Mouse (Mus musculus) heart, embryonic 15.5 days (tissue): ENCODE measurements around the gene Slc4a2. TPM values are rescaled to one million over a fixed set of nuclear protein-coding genes. Genes with fewer than 3 reads are reported as not detected.

Experiments used
- ATAC-seq: fragments of 200-750 bp; cut with Nextera tagmentation; replicated peaks from 2 replicates; pipeline ENCODE4 v1.8.0; 2017; ENCODE audit warnings: low read depth, moderate TSS enrichment; ENCODE audit not compliant: insufficient number of reproducible peaks, insufficient read depth, low FRiP score
- H3K27ac ChIP-seq: fragments of 300-500 bp; sonication (generic); 2 replicates; pipeline ENCODE4 v1.5.1; 2015; ENCODE audit warnings: mild to moderate bottlenecking, inconsistent platforms
- H3K27me3 ChIP-seq: fragments of 300-500 bp; sonication (generic); 2 replicates; pipeline ENCODE4 v1.6.1; 2015; ENCODE audit warnings: inconsistent platforms
- H3K36me3 ChIP-seq: fragments of 300-500 bp; sonication (generic); 2 replicates; pipeline ENCODE4 v1.6.1; 2015; ENCODE audit warnings: mild to moderate bottlenecking, inconsistent platforms
- H3K4me1 ChIP-seq: fragments of 300-500 bp; sonication (generic); replicated peaks from 2 replicates; pipeline ENCODE4 v1.6.1; 2015; ENCODE audit warnings: inconsistent platforms
- H3K4me2 ChIP-seq: fragments of 300-500 bp; sonication (generic); 2 replicates; pipeline ENCODE4 v1.6.1; 2015; ENCODE audit warnings: inconsistent platforms, mild to moderate bottlenecking, moderate library complexity
- H3K4me3 ChIP-seq: fragments of 300-500 bp; sonication (generic); 2 replicates; pipeline ENCODE4 v1.5.1; 2015; ENCODE audit warnings: mild to moderate bottlenecking, inconsistent platforms
- H3K9ac ChIP-seq: fragments of 300-500 bp; sonication (generic); 2 replicates; pipeline ENCODE4 v1.6.1; 2015; ENCODE audit warnings: mild to moderate bottlenecking, inconsistent platforms
- H3K9me3 ChIP-seq: fragments of 300-500 bp; sonication (generic); replicated peaks from 2 replicates; pipeline ENCODE4 v1.6.1; 2016; ENCODE audit warnings: inconsistent platforms
- WGBS: fragments of 180-500 bp; shearing (Covaris S2); methylation state at CpG from one replicate; pipeline ENCODE4 v1.1.7; 2015; ENCODE audit warnings: mixed read lengths; 5-methylcytosine and 5-hydroxymethylcytosine counted together
- polyA plus RNA-seq: library from polyadenylated mRNA; unstranded; fragments of >200 nt; fragmentation: Nextera tagmentation; extraction: Ambion mirVana; gene quantifications from 2 replicates; pipeline ENCODE4 v1.2.1, GENCODE M21; 2015

Slc4a2 gene
- polyA plus RNA-seq, 1 experiment from 2014 or later: 25.6 TPM

DNA sequence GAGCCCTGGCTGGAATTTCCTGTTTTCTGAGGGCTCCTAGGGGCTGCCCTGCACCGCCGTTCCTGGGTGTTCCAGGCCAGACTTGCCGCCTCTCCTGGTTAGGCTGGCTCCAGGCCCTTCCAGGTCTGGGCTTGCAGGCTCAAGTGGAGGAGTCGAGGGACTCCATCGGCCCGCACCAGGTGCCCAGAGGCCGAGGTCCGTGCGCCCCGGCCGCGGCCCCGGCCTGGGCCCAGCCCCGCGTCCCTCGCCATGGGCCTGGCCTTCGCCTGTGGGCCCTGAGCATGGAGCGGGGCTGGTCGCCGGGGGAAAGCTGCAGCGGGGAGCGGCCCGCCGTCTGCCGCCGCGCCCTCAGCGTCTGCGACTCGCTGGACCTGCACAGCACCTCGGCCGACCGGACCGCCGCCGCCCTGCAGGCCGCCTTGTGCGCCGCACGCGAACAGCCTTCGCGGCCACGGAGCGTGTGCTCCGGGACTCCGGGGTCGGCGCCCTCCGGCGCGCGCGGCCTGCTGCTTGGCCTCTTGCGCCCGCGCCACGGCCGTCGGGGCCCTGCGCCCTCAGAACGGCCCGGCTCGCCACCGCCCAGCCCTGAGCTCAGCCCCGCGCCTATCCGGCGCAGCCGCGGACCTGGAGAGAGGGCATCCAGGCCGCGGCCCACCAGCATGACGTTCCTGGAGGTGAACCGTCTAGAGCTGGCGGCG lies 50.5 kb downstream of the Slc4a2 start:
- Histone ChIP-seq H3K27ac (peak overlapping the region; percentile 21), H3K9me3 (no peaks in the 10 kb centered on the region), H3K4me2 (peak overlapping the region; percentile 90), H3K4me1 (peaks cover 42% of the 10 kb centered on the region), H3K4me3 (peak overlapping the region; percentile 50), H3K27me3 (0 out of 2 replicates have a peak, but pooled peaks cover 4% of the 10 kb centered on the region), H3K9ac (peak overlapping the region; percentile 53), H3K36me3 (peaks cover 16% of the 10 kb centered on the region; the same call in 1 of the 2 replicates)
- 6% methylated on average over 71 of the region's 77 CpGs for WGBS
- ATAC-seq: peak; percentile 13

DNA sequence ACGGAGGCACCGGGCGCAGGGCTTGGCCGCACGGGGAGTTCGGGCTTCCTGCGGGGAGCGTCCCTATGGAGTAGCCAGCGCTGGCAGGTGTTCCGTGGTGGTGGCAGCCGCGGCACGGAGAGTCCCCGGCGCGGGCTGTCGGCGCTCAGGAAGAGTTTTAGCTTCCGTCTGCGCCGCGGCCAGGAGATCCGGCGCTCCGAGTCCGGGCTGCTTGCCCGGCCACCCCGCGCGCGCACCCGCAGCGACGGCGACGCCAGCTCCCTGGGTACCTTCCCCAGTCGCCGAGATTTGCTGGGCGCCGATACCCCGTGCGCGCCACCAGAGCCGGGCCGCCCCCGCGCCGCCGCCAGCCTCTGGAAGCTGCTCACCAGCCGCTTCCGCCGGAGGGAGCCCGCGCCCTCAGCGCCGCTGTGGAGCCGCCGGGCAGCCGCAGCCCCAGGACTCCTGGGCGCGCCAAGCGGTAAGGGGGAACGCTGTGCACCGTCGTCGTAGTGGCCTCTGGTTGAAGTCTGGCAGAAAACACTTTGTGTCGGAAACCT lies 51.2 kb downstream of the Slc4a2 start:
- H3K4me1 ChIP-seq: peaks cover 38% of the 10 kb centered on the region
- H3K9ac ChIP-seq: peak overlapping the region; percentile 53
- H3K27me3 ChIP-seq: 0 out of 2 replicates have a peak, but pooled peaks cover 4% of the 10 kb centered on the region
- H3K36me3 ChIP-seq: peaks cover 22% of the 10 kb centered on the region; the same call in 1 of the 2 replicates
- ATAC-seq: peak; percentile 41
- WGBS: 3% methylated on average over 67 of the region's 67 CpGs
- peak overlapping the region; percentile 50 for H3K4me3 ChIP-seq
- H3K27ac ChIP-seq: no peak overlapping the region; the same call in 1 of the 2 replicates
- H3K4me2 ChIP-seq: peak overlapping the region; percentile 90
- no peaks in the 10 kb centered on the region for H3K9me3 ChIP-seq

DNA sequence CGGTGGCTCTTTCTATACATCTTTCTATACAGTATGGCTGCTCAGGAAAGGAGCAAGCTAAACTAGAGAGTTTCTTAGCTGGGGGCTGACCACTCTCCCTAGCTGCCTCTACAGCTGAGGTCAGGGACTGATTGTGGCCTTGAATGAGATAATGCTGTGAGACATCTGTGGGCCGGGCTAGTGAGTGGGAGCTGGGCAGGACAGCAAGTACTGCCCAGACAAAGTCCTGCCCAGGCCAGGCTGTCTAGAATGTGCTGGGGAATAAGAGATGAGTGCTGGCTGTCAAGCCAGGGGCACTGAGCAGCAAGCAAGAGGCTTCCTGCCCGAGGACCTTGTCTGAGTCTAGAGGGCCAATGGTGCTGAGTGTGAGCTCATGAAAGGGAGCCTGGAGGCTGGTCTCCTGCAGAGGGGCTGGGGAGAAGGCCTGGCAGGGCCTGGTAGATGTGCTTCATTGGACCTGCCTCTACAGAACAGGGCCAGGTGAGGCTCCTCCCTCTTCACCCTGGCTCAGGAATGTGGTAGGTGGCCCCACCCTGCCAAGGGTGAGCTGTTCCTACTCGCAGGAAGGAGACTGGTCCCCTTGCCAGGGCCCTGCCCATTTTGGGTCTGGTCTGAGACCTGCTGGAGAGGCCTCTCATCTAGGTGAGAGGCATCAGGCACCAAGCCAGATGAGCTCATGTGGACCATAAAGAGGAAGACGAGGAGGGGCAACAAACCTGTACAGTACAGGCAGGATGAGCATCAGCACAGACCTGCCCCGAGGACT lies 52.0 kb downstream of the Slc4a2 start:
- Histone ChIP-seq H3K36me3 (peaks cover 30% of the 10 kb centered on the region; the same call in 1 of the 2 replicates), H3K27me3 (0 out of 2 replicates have a peak, but pooled peaks cover 4% of the 10 kb centered on the region), H3K9ac (no peak overlapping the region), H3K4me2 (peak overlapping the region; percentile 90), H3K4me1 (peaks cover 38% of the 10 kb centered on the region), H3K9me3 (no peaks in the 10 kb centered on the region), H3K4me3 (peak overlapping the region; percentile 50), H3K27ac (no peak overlapping the region)
- no peak for ATAC-seq
- WGBS: 61% methylated on average over 6 of the region's 6 CpGs

DNA sequence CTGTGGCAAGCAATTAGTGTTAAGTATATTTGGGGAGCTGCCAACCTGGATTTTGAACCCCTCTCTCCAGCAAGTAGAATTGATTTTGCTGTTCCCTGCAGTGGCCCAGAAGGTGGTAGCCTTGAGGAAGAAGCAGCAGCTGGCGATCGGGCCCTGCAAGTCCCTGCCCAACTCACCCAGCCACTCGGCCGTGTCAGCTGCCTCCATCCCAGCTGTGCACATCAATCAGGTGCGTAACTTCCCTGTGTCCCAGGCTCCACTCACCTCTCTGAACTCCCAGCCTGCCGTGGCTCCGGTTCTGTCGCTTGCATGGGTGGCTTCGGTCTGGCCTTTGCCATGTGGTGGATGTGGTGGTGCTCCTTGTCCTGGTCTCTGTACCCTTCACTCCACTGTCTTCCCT lies 54.3 kb downstream of the Slc4a2 start:
- 91% methylated on average over 9 of the region's 9 CpGs for WGBS
- peaks cover 42% of the 10 kb centered on the region for H3K4me1 ChIP-seq

DNA sequence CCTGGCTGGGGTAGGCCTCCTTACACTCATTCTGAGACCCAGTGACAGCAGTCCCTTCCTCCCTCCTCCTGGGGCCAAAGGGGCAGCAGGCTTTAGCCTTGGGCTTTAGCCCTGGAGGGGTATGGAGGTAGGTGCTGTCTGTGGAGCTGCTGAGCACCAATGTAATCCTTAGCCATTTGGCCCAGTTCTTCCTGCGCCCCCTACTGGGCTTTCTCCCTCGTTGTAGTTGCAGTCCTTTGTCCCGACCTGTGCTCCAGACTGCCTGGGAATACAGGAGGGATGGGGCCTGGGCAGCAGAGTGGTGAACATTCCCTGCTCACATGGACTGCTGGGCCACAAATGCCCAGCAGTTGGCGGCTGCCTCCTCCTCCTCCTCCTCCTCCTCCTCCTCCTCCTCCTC lies 58.0 kb downstream of the Slc4a2 start:
- 12% methylated on average over 4 of the region's 4 CpGs for WGBS

More for the DNA sequence above, 54.3 kb downstream of the Slc4a2 start:
- no peak overlapping the region for H3K27ac ChIP-seq
- H3K9me3 ChIP-seq: no peaks in the 10 kb centered on the region
- H3K27me3 ChIP-seq: 0 out of 2 replicates have a peak, but pooled peaks cover 4% of the 10 kb centered on the region
- no peak overlapping the region for H3K9ac ChIP-seq
- no peak overlapping the region for H3K4me3 ChIP-seq
- no peak for ATAC-seq
- H3K4me2 ChIP-seq: no peak overlapping the region
- peaks cover 45% of the 10 kb centered on the region; the same call in 1 of the 2 replicates for H3K36me3 ChIP-seq

DNA sequence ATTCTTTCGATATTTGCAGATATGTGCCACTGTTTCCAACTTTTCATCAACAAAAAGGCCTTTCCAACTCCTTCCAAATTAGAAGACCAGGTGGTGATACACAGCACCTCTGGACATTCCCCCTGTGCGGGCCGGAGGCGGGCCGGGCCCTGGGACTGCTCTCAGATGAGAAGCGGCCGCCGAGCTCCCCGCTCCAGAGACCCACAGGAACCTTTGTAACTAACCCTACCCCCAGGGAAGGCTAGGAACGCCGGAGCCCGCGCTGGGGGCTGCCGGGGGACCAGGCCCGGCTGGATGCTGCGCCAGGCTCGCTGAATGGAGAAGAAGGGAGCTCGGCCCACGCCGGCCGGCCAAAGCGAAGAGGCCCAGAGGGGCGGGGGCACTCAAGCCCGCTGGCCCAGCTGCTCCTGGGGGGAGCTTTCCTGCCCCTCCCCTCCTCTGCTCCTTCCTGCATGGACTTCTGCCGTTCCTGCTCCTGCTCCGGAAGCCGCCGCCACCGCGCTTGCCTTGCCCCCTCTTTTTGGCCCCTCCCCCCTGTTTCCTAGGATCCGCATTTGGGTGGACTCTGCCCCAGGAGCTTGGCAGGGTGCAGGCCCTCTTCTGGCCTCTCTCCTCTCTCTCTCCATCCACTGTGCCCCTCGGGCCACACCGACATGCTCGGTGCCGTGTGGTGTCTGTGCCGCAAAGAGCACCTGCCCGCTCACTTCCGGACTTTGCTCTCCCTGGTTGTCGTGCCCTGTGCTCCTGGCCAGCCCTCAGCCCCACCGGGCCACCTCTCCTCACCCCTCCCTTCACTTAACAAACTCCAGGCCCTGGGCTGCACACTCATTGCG lies 58.8 kb downstream of the Slc4a2 start:
- Histone ChIP-seq H3K9ac (no peak overlapping the region), H3K9me3 (no peaks in the 10 kb centered on the region), H3K4me3 (no peak overlapping the region), H3K27me3 (peaks cover 8% of the 10 kb centered on the region), H3K36me3 (peaks cover 63% of the 10 kb centered on the region), H3K4me1 (peaks cover 19% of the 10 kb centered on the region), H3K4me2 (no peak overlapping the region), H3K27ac (no peak overlapping the region)
- WGBS: 65% methylated on average over 41 of the region's 41 CpGs
- no peak; the same call in 1 of the 2 replicates for ATAC-seq

More for the DNA sequence above, 58.0 kb downstream of the Slc4a2 start:
- Histone ChIP-seq H3K9me3 (no peaks in the 10 kb centered on the region), H3K4me1 (peaks cover 19% of the 10 kb centered on the region), H3K27ac (no peak overlapping the region), H3K4me3 (no peak overlapping the region), H3K27me3 (peaks cover 8% of the 10 kb centered on the region), H3K4me2 (no peak overlapping the region), H3K36me3 (peaks cover 60% of the 10 kb centered on the region), H3K9ac (no peak overlapping the region)
- ATAC-seq: no peak

DNA sequence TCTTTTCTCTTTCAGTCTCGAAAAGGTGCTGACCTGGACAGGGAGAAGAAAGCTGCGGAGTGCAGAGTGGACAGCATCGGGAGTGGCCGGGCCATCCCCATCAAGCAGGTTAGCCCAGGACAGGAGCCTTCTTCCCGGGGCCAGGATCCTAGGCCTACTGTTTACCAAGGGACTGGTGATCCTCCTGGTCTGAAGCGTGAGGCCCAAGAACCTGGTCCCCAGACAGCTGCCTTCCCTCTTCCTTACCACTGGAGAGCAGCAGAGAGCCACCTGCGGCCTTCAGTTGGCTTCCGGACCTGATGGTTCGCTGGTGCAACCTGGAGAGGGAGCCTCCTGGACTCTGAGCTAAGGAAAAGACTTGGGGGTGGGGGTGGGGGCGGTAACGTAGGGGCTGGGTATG lies 59.7 kb downstream of the Slc4a2 start:
- peaks cover 62% of the 10 kb centered on the region for H3K36me3 ChIP-seq
- H3K27me3 ChIP-seq: peaks cover 8% of the 10 kb centered on the region
- H3K27ac ChIP-seq: no peak overlapping the region
- ATAC-seq: no peak
- H3K4me1 ChIP-seq: peaks cover 19% of the 10 kb centered on the region
- H3K4me3 ChIP-seq: no peak overlapping the region
- no peak overlapping the region for H3K9ac ChIP-seq
- no peak overlapping the region for H3K4me2 ChIP-seq
- H3K9me3 ChIP-seq: no peaks in the 10 kb centered on the region
- WGBS: 32% methylated on average over 11 of the region's 11 CpGs

DNA sequence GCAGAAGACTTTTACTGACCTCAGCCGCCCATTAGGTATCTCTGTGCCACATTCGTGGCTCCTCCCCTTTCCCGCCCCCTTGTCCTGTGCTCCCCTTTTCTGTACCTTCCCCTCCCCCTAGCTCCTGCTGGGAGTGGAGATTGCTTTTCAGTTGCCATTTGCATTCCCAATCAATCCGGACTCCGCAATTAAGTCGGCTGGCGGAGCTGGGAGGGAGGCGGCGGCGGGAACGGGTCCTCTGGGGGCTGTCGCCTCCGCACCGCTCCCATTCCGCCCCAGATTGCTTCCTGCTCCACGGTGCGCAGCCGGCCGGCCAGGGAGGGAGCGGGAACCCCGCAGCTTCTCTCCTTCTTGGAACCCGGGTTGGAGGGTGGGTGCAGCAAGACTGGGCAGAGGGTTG lies 61.3 kb downstream of the Slc4a2 start:
- no peak overlapping the region for H3K27ac ChIP-seq
- no peak for ATAC-seq

DNA sequence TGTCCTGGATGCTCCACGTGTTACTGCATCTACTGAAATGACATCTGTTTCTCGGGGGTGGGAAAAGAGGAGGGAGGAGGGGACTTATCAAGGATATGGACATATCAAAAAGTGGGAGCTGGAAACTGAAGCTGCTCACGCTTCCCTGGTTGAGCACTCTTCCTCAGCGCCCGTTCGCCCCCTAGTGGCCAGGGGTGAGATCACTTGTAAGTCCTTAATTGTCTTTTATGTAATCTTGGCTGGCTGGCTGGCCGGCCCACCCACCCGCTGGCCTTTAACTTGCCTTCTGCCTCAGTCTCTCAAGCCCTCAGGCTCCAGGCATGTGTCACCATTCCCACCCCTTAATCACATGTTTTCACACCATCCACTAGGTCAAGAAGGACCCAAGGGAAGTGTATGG lies 62.5 kb downstream of the Slc4a2 start:
- WGBS: 5% methylated on average over 8 of the region's 8 CpGs
- ATAC-seq: no peak
- no peak overlapping the region for H3K9ac ChIP-seq
- H3K27me3 ChIP-seq: peaks cover 8% of the 10 kb centered on the region
- no peaks in the 10 kb centered on the region for H3K9me3 ChIP-seq
- no peak overlapping the region for H3K4me2 ChIP-seq
- peaks cover 19% of the 10 kb centered on the region for H3K4me1 ChIP-seq
- no peak overlapping the region for H3K27ac ChIP-seq
- no peak overlapping the region for H3K4me3 ChIP-seq
- H3K36me3 ChIP-seq: peaks cover 62% of the 10 kb centered on the region

More for the DNA sequence above, 61.3 kb downstream of the Slc4a2 start:
- H3K4me3 ChIP-seq: no peak overlapping the region
- H3K36me3 ChIP-seq: peaks cover 63% of the 10 kb centered on the region
- H3K9me3 ChIP-seq: no peaks in the 10 kb centered on the region
- H3K27me3 ChIP-seq: peaks cover 8% of the 10 kb centered on the region
- no peak overlapping the region for H3K9ac ChIP-seq
- peaks cover 19% of the 10 kb centered on the region for H3K4me1 ChIP-seq
- peak overlapping the region; percentile 31 for H3K4me2 ChIP-seq
- 41% methylated on average over 22 of the region's 22 CpGs for WGBS

DNA sequence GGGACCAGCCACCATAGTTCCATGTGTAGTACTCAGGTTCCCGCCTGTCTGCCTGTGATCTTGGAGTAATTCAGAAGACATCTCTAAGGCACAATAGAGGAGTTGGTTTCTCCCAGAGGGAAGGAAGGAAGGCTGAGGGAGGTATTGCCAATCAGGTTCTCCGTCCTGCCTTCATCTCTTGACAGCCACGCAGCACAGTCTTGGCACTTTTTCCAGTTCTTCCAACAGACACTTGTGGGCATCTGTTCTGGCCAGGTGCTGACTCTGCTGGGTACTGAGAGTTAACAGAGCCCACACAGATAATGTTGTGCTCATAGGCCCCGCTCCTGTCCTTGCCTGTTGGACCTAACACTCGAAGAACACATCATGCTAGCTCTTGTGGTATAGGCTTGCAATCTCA lies 63.1 kb downstream of the Slc4a2 start:
- H3K27me3 ChIP-seq: peaks cover 8% of the 10 kb centered on the region
- no peak overlapping the region for H3K4me2 ChIP-seq
- H3K27ac ChIP-seq: no peak overlapping the region
- H3K4me3 ChIP-seq: no peak overlapping the region
- 85% methylated on average over 5 of the region's 5 CpGs for WGBS
- no peak for ATAC-seq
- no peaks in the 10 kb centered on the region for H3K9me3 ChIP-seq
- peaks cover 67% of the 10 kb centered on the region for H3K36me3 ChIP-seq
- H3K9ac ChIP-seq: no peak overlapping the region
- peaks cover 15% of the 10 kb centered on the region for H3K4me1 ChIP-seq
